Mouse (Mus musculus) E14TG2a.4 (cell line): ENCODE data around the gene Lrba.

Experiments used
- H3K27me3 ChIP-seq: 2 replicates; pipeline ENCODE4 v1.6.1; 2014; ENCODE audit warnings: low read length, control low read depth; ENCODE audit not compliant: insufficient read depth
- H3K36me3 ChIP-seq: 2 replicates; pipeline ENCODE4 v1.6.1; 2014; ENCODE audit warnings: low read length, control low read depth; ENCODE audit not compliant: insufficient read depth
- H3K4me1 ChIP-seq: replicated peaks from 2 replicates; pipeline ENCODE4 v1.6.1; 2014; ENCODE audit warnings: low read depth, low read length, control low read depth
- H3K4me3 ChIP-seq: replicated peaks from 2 replicates; pipeline ENCODE4 v1.5.1; 2014; ENCODE audit warnings: mild to moderate bottlenecking, low read length
- H3K9me3 ChIP-seq: 2 replicates; pipeline ENCODE4 v1.6.1; 2014; ENCODE audit warnings: low read length, control low read depth
- CTCF ChIP-seq: conservative IDR thresholded peaks from 2 replicates; pipeline ENCODE4 v1.5.1; 2014; ENCODE audit warnings: low read length
- NANOG ChIP-seq: IDR thresholded peaks from 2 replicates; pipeline ENCODE4 v1.6.1; 2014; ENCODE audit warnings: borderline replicate concordance, low read length, mixed read lengths
- POU5F1 ChIP-seq: IDR thresholded peaks from 2 replicates; pipeline ENCODE4 v1.6.1; 2014; ENCODE audit warnings: low read length, borderline replicate concordance

Gene Lrba

GRCm38 (mm10) chr3:86518506-86519109 is 294.1 kb downstream of the Lrba start:
- TF ChIP-seq POU5F1 (no peak), CTCF (no peak), NANOG (no peak)
- Histone ChIP-seq H3K4me3 (no peak overlapping the region), H3K27me3 (no peaks in the 10 kb centered on the region), H3K9me3 (no peaks in the 10 kb centered on the region), H3K4me1 (no peaks in the 10 kb centered on the region), H3K36me3 (no peaks in the 10 kb centered on the region)

GRCm38 (mm10) chr3:86522880-86523505 is 298.5 kb downstream of the Lrba start:
- Histone ChIP-seq H3K27me3 (no peaks in the 10 kb centered on the region), H3K4me1 (no peaks in the 10 kb centered on the region), H3K9me3 (no peaks in the 10 kb centered on the region), H3K4me3 (no peak overlapping the region), H3K36me3 (no peaks in the 10 kb centered on the region)
- no peak for TF ChIP-seq CTCF
- no peak for TF ChIP-seq POU5F1
- TF ChIP-seq NANOG = no peak

GRCm38 (mm10) chr3:86531531-86532269 is 307.2 kb downstream of the Lrba start:
- no peaks in the 10 kb centered on the region for H3K36me3 ChIP-seq
- no peaks in the 10 kb centered on the region for H3K9me3 ChIP-seq
- H3K4me1 ChIP-seq = no peaks in the 10 kb centered on the region
- no peak overlapping the region for H3K4me3 ChIP-seq
- TF ChIP-seq CTCF (no peak), NANOG (no peak), POU5F1 (no peak)
- H3K27me3 ChIP-seq = no peaks in the 10 kb centered on the region

- Histone ChIP-seq H3K4me3 (no peak overlapping the region), H3K4me1 (peaks cover 18% of the 10 kb centered on the region), H3K27me3 (no peaks in the 10 kb centered on the region), H3K9me3 (no peaks in the 10 kb centered on the region), H3K36me3 (no peaks in the 10 kb centered on the region)
- TF ChIP-seq POU5F1 = no peak
- no peak for TF ChIP-seq CTCF
- TF ChIP-seq NANOG = no peak
These were observed 312.3 kb downstream of the Lrba start for GRCm38 (mm10) chr3:86536751-86537150.

- H3K9me3 ChIP-seq = no peaks in the 10 kb centered on the region
- H3K36me3 ChIP-seq = no peaks in the 10 kb centered on the region
- H3K4me3 ChIP-seq = peak overlapping the region; percentile 51
- TF ChIP-seq POU5F1 (no peak), NANOG (no peak), CTCF (no peak)
- peaks cover 18% of the 10 kb centered on the region for H3K4me1 ChIP-seq
- H3K27me3 ChIP-seq = no peaks in the 10 kb centered on the region
These were observed 314.4 kb downstream of the Lrba start for GRCm38 (mm10) chr3:86538645-86539554.

- TF ChIP-seq CTCF (no peak), POU5F1 (no peak), NANOG (no peak)
- peaks cover 18% of the 10 kb centered on the region for H3K4me1 ChIP-seq
- peak overlapping the region; percentile 51; the same call in 1 of the 2 replicates for H3K4me3 ChIP-seq
- H3K9me3 ChIP-seq = no peaks in the 10 kb centered on the region
- no peaks in the 10 kb centered on the region for H3K36me3 ChIP-seq
- H3K27me3 ChIP-seq = no peaks in the 10 kb centered on the region
These were observed 315.2 kb downstream of the Lrba start for GRCm38 (mm10) chr3:86539555-86540168.

GRCm38 (mm10) chr3:86541074-86541614 is 316.7 kb downstream of the Lrba start:
- no peak for TF ChIP-seq NANOG
- Histone ChIP-seq H3K4me1 (peaks cover 19% of the 10 kb centered on the region), H3K27me3 (peaks cover 3% of the 10 kb centered on the region), H3K9me3 (no peaks in the 10 kb centered on the region), H3K36me3 (no peaks in the 10 kb centered on the region), H3K4me3 (no peak overlapping the region)
